Mouse (Mus musculus) brain, embryonic 14.5 days (tissue): ENCODE results near the gene Apex2.

Experiments used
- CTCF ChIP-seq: fragments of 200-500 bp; IDR thresholded peaks from 2 replicates; pipeline ENCODE4 v1.5.1; 2012; ENCODE audit warnings: inconsistent platforms, mild to moderate bottlenecking, moderate library complexity, borderline replicate concordance; ENCODE audit not compliant: insufficient read depth, insufficient read length; ENCODE audit errors: extremely low read depth
- POLR2A ChIP-seq: fragments of 200-500 bp; IDR thresholded peaks from 2 replicates; pipeline ENCODE4 v1.6.1; 2012; ENCODE audit warnings: mild to moderate bottlenecking, inconsistent platforms, borderline replicate concordance; ENCODE audit not compliant: poor library complexity, insufficient read depth, insufficient read length, severe bottlenecking; ENCODE audit errors: extremely low read depth

DNA sequence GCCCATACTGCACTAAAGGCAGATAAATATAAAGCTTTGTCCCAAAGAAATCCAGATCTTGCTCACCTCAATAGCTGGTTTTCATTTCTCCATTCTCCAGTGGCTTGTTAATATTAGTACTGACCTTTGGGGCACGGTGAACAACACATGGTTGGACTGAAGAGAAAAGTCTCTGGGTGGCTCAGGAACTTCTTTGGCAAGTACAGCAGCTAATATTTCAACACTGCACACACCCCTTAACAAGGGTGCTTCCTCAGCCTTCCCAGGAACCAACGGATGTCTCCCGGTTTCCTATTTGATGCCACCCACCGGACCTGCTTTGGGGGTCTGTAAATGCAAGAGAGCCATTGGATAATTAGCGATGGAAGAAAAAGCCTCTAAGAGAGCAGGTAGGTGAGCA, at the start of gene Apex2:
- no peak for TF ChIP-seq CTCF
- TF ChIP-seq POLR2A: no peak
